Mouse (Mus musculus): Measurements from ENCODE around the gene Cyp4f17. TPM values are rescaled to one million over a fixed set of nuclear protein-coding genes. Genes with fewer than 3 reads are reported as not detected.
"Not testable (repeated sequence)": the region's sequence is repeated elsewhere in the genome, so short reads cannot be mapped to it uniquely, and the experiment has no call there.

Cyp4f17 gene
- total RNA-seq, 1 experiment from 2014 or later: 7.9 TPM

DNA sequence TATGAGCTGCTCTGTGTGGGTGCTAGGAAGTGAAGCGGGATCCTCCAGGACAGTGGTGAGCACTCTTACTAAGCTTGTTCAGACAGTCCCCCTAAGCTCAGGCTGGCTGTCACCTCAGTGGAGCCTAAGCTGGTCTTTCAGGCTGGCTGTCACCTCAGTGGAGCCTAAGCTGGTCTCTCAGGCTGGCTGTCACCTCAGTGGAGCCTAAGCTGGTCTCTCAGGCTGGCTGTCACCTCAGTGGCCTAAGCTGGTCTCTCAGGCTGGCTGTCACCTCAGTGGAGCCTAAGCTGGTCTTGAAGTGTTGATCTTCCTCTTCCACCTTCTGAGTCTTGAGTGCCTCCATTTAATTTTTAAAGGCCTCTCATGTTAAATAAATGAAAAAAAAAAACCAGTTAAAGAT lies 20.5 kb downstream of the Cyp4f17 start:
- not testable (repeated sequence) for DNase-seq

- DNase-seq: no peak
These were observed 21.9 kb downstream of the Cyp4f17 start for GRCm38 (mm10) chr17:32527748-32528147.

DNA sequence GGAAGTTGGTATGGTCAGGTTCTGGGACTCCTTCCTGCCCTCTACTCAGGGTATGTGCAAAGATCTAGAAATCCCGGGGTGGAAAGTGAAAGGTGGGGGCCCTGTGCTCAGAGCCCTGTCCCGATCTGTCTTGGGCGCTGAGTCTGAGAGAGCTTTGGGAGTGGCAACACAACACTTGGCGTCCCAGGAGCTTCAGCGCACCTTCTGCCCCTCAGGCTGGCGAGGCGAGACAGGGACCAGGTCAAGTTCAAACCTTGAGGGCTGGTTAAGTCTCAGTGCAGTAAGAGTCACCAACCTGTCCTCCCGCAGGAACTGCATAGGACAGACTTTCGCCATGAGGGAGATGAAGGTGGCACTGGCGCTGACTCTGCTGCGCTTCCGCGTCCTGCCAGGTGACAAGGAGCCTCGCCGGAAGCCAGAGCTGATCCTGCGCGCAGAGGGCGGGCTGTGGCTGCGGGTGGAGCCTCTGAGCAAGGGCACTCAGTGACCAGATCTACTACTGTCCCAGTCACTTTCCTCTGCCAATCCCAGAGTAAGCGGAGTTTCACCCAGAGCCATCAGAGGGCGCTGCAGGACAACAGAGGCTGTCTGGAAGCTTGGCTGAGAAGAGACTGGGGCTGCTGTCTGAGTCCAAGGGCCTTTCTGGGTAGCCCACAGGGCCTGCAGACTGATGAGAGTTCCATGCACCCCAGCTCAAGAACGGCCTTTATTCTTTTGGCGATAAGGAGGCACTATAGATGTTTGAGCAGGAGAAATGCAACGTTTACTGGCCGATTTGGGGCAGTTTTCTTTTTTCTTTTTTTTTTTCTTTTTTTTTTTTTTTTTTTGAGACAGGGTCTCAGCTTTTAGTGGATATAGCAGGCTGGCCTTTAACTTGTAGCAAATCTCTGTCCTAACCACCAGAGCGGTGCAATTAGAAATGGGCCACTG lies 22.8 kb downstream of the Cyp4f17 start:
- DNase-seq: peak; percentile 95

GRCm38 (mm10) chr17:32532356-32532755 lies 26.5 kb downstream of the Cyp4f17 start:
- not testable (repeated sequence) for DNase-seq

DNA sequence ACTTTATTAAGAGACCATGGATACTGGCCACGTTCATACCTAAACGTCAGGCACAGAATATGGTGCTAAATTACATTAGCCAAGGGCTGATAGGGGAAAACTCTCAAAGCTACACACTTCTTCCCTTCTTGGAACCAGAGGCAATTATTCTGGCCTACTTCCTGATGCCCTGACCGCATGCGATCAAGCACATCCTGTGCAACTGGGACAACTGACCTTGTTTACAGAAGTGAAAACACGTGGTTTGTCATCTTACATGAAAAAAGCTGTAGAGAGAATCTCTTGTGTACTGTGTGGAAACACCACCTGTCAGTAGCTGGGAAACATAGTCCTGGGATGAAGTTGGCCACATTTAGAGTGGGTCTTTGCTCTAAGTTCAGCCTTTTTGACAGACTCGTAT lies 28.2 kb downstream of the Cyp4f17 start:
- no peak for DNase-seq

DNA sequence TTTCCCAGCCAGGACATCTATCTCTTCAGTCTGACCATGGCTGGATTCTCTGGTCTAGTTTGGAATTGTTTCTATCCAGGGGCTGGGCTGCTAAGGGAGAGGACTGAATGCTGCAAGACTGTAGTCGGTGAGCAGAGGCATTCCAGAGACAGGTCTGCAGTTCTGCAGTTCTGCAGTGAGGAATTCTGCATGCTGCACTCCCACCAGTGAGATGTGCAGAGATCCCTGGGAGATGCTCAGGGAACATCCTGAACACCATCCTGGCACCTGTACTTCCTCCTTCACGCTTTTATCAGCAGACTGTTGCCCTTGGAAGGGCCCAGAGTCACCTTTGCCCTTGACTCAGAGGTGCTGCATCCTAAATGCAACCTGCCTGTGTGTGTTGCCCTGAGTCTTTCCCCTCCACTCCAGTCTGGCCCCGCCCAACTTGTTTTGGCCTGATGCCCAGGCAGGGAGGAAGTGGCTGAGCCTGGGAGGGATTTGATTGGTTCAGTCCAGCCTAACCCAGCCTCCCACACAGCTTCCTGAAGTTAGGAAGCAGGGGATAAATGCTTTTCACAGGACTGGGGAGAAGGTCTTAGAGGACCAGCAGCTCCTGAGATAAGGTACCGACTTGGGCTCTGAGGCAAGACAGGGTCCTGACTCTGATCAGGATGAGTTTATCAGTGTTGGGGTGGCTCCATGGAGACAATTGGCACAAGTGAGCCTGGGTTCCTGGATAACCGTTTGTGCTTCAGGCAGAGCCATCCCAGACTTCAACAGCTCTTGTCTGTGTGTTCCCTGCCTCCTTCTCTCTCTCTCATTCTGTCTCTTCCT lies 30.4 kb downstream of the Cyp4f17 start, which contains the start of gene Cyp4f16:
TSS of gene Cyp4f16 (plus strand) at position 508 of the 816 bp plus-strand sequence.
- DNase-seq: peak; percentile 96

DNA sequence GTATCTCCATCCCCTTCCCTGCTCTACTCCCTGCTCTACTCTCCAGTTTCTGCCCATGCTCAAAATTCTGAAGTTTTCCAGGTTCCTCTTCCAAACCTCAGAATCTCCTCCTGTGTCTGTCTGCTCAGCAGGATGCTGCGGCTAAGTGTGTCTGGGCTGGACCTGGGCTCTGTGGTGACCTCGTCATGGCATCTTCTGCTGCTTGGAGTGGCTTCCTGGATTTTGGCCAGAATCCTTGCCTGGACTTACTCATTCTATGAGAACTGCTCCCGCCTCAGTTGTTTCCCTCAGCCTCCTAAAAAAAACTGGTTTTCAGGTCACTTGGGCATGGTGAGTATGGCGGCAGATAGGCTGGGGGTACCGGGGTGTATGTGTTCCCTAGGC lies 31.0 kb downstream of the Cyp4f17 start:
- DNase-seq: peak; percentile 47

- not testable (repeated sequence) for DNase-seq
These were observed 38.9 kb downstream of the Cyp4f17 start for GRCm38 (mm10) chr17:32544792-32545191.

DNA sequence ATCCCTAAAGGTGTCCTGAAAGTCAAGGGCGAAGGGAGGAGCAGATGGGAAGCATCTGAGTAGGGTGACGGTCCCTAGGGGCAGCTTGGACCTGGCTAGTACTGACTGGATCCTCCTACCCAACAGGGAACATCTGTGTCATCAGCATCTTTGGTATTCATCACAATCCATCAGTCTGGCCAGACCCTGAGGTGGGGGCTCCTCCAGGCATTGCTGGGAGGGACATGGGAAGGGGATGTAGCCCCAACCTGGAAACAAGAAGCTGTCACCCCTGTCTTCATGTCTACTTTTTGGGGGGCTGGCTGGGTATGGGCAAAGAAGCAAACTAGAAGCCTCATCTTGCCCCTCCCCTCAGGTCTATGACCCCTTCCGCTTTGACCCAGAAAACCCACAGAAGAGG lies 44.5 kb downstream of the Cyp4f17 start:
- DNase-seq: not testable (repeated sequence)

GRCm38 (mm10) chr17:32550900-32551770 lies 45.3 kb downstream of the Cyp4f17 start:
- peak; percentile 91 for DNase-seq

- not testable (repeated sequence) for DNase-seq
These were observed 47.2 kb downstream of the Cyp4f17 start for GRCm38 (mm10) chr17:32553016-32553415.

- not testable (repeated sequence) for DNase-seq
These were observed 48.5 kb downstream of the Cyp4f17 start for GRCm38 (mm10) chr17:32554368-32554767.

- DNase-seq: not testable (repeated sequence)
These were observed 57.5 kb downstream of the Cyp4f17 start for GRCm38 (mm10) chr17:32563301-32563700.

DNA sequence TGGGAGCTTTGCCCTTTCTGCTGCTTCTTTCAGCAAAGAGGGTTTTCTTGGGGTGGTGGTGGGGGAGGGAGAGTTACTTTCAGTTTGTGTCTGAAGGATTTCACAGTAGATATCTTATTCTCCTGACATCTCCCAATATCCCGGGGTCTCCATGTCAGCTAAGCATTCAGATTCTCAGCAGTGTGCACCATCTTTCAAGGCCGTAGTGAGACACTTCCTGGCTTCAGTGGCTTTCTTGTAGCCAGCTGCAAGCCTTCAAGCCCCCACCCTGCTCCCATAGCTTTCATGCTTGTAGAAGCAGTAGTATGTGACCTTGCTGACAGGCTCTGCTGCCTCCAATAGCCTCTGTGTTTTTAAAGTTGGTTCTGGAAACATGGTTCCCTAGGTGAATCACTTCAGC lies 67.4 kb downstream of the Cyp4f17 start:
- not testable (repeated sequence) for DNase-seq

- no peak for DNase-seq
These were observed 71.8 kb downstream of the Cyp4f17 start for GRCm38 (mm10) chr17:32577496-32578186.

Other genes with a start within 250 kb of the Cyp4f17 start
- 110 and 118 TPM in 2 replicates for gene Brd4, start 221.3 kb upstream of the Cyp4f17 start, total RNA-seq (2021)
- 78.9 and 96.2 TPM in 2 replicates for gene Akap8, start 184.8 kb upstream of the Cyp4f17 start, total RNA-seq (2021)
- 85.5 and 95.0 TPM in 2 replicates for gene Akap8l, start 155.4 kb upstream of the Cyp4f17 start, total RNA-seq (2021)
- 41.8 and 47.9 TPM in 2 replicates for gene Wiz, start 116.6 kb upstream of the Cyp4f17 start, total RNA-seq (2021)
- gene Rasal3, start 102.5 kb upstream of the Cyp4f17 start, total RNA-seq (2021): 1.7 and 18.1 TPM in 2 replicates
- gene Pglyrp2, start 81.9 kb upstream of the Cyp4f17 start, total RNA-seq (2021): 4.2 and 14.2 TPM in 2 replicates
- gene Cyp4f39, start 53.3 kb upstream of the Cyp4f17 start, total RNA-seq (2021): not detected in 2 replicates
- gene Cyp4f16, start 30.5 kb downstream of the Cyp4f17 start, total RNA-seq (2021): 9.1 and 12.5 TPM in 2 replicates
- gene Cyp4f37, start 115.3 kb downstream of the Cyp4f17 start, total RNA-seq (2021): not detected in 2 replicates
- not detected in 2 replicates for gene Cyp4f40, start 152.8 kb downstream of the Cyp4f17 start, total RNA-seq (2021)
- gene Cyp4f15, start 179.6 kb downstream of the Cyp4f17 start, total RNA-seq (2021): 2.1 and 15.6 TPM in 2 replicates